In the genomic region with DNA sequence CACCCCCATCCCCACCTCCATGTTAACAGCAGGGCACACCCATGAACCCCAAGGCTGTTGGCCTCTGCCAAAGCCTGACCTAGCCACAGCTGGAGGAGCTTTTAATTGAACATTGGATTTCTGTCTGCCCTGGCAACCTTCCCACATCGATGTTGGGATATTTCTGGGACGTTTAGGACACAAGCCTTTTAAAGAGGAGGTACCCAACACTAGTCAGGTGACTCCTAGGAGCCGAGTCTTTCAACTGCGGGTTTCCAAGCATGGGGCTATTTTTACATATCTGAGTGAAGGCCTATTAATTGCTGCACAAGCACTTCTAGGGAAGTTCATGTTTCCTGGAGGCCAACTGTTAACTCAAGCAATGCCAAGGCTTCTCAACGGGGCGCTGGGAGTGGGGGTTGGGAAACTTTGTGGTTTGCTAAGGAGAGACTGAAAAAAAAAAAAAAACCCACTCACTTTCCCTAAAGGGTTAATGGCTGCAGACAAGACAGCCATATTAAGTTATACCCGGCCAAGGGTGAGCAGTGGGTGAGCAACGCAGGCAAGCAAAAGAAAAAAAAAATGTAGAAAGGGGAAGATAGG, we compare ENCODE assay signal across 8 mouse cellular contexts.
DNase-seq lines count a peak whose midpoint lies in the region; ATAC-seq lines count a peak whose summit lies in the region.

No protein-coding gene starts in this region.

- 25% methylated on average over 8 of the region's 8 CpGs for WGBS in intestine, embryonic 15.5 days
- 6% methylated on average over 8 of the region's 8 CpGs for WGBS in liver, embryonic 16.5 days (ENCODE audit: insufficient replicate concordance)
- 17% methylated on average over 8 of the region's 8 CpGs for WGBS in forebrain, embryonic 15.5 days

- peak; percentile 46 for DNase-seq in embryo, embryonic 10.5 days (ENCODE audit: low spot score)
- DNase-seq in embryo, embryonic 9.5 days (ENCODE audit: extremely low spot score) = no peak
- no peak for DNase-seq in ovary, postnatal 14 days (ENCODE audit: low spot score)
- DNase-seq in left cerebral cortex, postnatal 14 days (ENCODE audit: low spot score in 2 of 2) = no peak

- H3K4me1 ChIP-seq in brown adipose tissue, adult 24 weeks (ENCODE audit: control insufficient read depth, insufficient read depth, insufficient read length, low read length) = peaks cover 26% of the 10 kb centered on the region
- peaks cover 21% of the 10 kb centered on the region for H3K4me1 ChIP-seq in intestine, embryonic 15.5 days (replicated peaks)
- H3K4me1 ChIP-seq in liver, embryonic 16.5 days (ENCODE audit: control insufficient read depth, low read depth, low read length) = peaks cover 3% of the 10 kb centered on the region
- peaks cover 25% of the 10 kb centered on the region for H3K4me1 ChIP-seq in forebrain, embryonic 15.5 days

- H3K9me3 ChIP-seq in intestine, embryonic 15.5 days = no peaks in the 10 kb centered on the region
- H3K9me3 ChIP-seq in liver, embryonic 16.5 days (replicated peaks; ENCODE audit: control insufficient read depth, low read length) = no peaks in the 10 kb centered on the region
- H3K9me3 ChIP-seq in forebrain, embryonic 15.5 days = no peaks in the 10 kb centered on the region

- H3K27me3 ChIP-seq in intestine, embryonic 15.5 days (replicated peaks) = no peaks in the 10 kb centered on the region
- no peaks in the 10 kb centered on the region for H3K27me3 ChIP-seq in liver, embryonic 16.5 days (ENCODE audit: control insufficient read depth, insufficient read depth, low read depth, low read length)
- no peaks in the 10 kb centered on the region for H3K27me3 ChIP-seq in forebrain, embryonic 15.5 days

- 0 out of 2 replicates have a peak, but pooled peaks have one; percentile 32 for ATAC-seq in intestine, embryonic 15.5 days
- ATAC-seq in liver, embryonic 16.5 days (ENCODE audit: low read depth) = peak; percentile 26
- ATAC-seq in forebrain, embryonic 15.5 days (replicated peaks) = no peak

- H3K27ac ChIP-seq in brown adipose tissue, adult 24 weeks (replicated peaks; ENCODE audit: low read depth, low read length) = peak overlapping the region; percentile 93
- H3K27ac ChIP-seq in intestine, embryonic 15.5 days = peak overlapping the region; percentile 68
- no peak overlapping the region; the same call in 1 of the 2 replicates for H3K27ac ChIP-seq in liver, embryonic 16.5 days (ENCODE audit: low read length)
- no peak overlapping the region for H3K27ac ChIP-seq in forebrain, embryonic 15.5 days (replicated peaks)

- H3K4me2 ChIP-seq in intestine, embryonic 15.5 days (replicated peaks) = 0 out of 2 replicates have a peak overlapping the region, but pooled peaks have one; percentile 20
- H3K4me2 ChIP-seq in liver, embryonic 16.5 days (ENCODE audit: low read depth, low read length) = no peak overlapping the region
- no peak overlapping the region for H3K4me2 ChIP-seq in forebrain, embryonic 15.5 days (replicated peaks)

- H3K36me3 ChIP-seq in intestine, embryonic 15.5 days = no peaks in the 10 kb centered on the region
- H3K36me3 ChIP-seq in liver, embryonic 16.5 days (ENCODE audit: control insufficient read depth, insufficient read depth) = no peaks in the 10 kb centered on the region
- no peaks in the 10 kb centered on the region for H3K36me3 ChIP-seq in forebrain, embryonic 15.5 days

- H3K4me3 ChIP-seq in brown adipose tissue, adult 24 weeks (ENCODE audit: insufficient read depth, low read depth, low read length) = no peak overlapping the region
- no peak overlapping the region for H3K4me3 ChIP-seq in intestine, embryonic 15.5 days (replicated peaks)
- no peak overlapping the region for H3K4me3 ChIP-seq in liver, embryonic 16.5 days (ENCODE audit: low read depth, low read length)
- no peak overlapping the region for H3K4me3 ChIP-seq in forebrain, embryonic 15.5 days

- H3K9ac ChIP-seq in intestine, embryonic 15.5 days = no peak overlapping the region
- no peak overlapping the region for H3K9ac ChIP-seq in liver, embryonic 16.5 days (ENCODE audit: low read depth, low read length)
- H3K9ac ChIP-seq in forebrain, embryonic 15.5 days (replicated peaks) = no peak overlapping the region

- intact Hi-C loops in left cerebral cortex, postnatal 14 days (cut with DNase I) = no loop called here

Comparison
In these comparisons a context has a peak if more than half of its experiments do, and no peak if none do; other contexts are left out.
1. H3K27ac ChIP-seq: peak in brown adipose tissue, adult 24 weeks (single experiment) and intestine, embryonic 15.5 days (single experiment); none in liver, embryonic 16.5 days (single experiment) and forebrain, embryonic 15.5 days (single experiment).